Mouse (Mus musculus): ENCODE measurements around the gene Hist1h2bg. TPM values are rescaled to one million over a fixed set of nuclear protein-coding genes. Genes with fewer than 3 reads are reported as not detected.
A peak's percentile ranks its signal among the peaks of the same experiment; 100 is the strongest.

The Hist1h2bg gene
- polyA plus RNA-seq, 1 experiment from 2014 or later, result 6.5 TPM

DNA sequence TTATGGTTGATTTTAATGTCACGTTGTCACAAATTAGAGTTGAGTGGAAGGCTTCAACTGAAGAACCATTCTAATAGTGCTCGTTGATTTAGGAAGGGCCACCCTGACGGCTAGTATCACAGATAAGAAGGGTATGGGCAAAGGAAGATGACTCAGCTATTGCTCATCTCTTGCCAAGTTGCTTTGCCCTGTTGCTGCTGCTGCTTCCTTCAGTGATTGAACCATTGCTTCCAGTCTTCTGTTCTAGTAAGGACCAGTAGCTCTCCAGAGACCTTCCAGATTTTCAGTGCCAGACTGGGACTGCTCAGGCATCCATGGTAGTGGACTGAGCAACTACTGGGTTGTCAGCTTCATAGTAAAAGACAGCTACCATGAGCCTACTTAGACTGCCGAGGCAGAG is 38.0 kb downstream of the Hist1h2bg start:
- WGBS (ENCODE audit: insufficient replicate concordance), result 71% methylated on average over 4 of the region's 4 CpGs
- Histone ChIP-seq H3K27ac (ENCODE audit: low read depth, low read length) (no peak overlapping the region), H3K36me3 (ENCODE audit: control insufficient read depth, insufficient read depth, low read length) (no peaks in the 10 kb centered on the region), H3K4me1 (ENCODE audit: control insufficient read depth, insufficient read depth, low read length) (no peaks in the 10 kb centered on the region), H3K27me3 (ENCODE audit: control insufficient read depth, insufficient read depth, low read length) (no peaks in the 10 kb centered on the region), H3K4me3 (ENCODE audit: low read depth, low read length) (no peak overlapping the region), H3K9me3 (replicated peaks; ENCODE audit: control insufficient read depth, low read length) (no peaks in the 10 kb centered on the region), H3K9ac (ENCODE audit: low read depth, low read length) (no peak overlapping the region), H3K4me2 (no peak overlapping the region)
- ATAC-seq (replicated peaks; ENCODE audit: insufficient number of reproducible peaks, low FRiP score, low TSS enrichment), result no peak

DNA sequence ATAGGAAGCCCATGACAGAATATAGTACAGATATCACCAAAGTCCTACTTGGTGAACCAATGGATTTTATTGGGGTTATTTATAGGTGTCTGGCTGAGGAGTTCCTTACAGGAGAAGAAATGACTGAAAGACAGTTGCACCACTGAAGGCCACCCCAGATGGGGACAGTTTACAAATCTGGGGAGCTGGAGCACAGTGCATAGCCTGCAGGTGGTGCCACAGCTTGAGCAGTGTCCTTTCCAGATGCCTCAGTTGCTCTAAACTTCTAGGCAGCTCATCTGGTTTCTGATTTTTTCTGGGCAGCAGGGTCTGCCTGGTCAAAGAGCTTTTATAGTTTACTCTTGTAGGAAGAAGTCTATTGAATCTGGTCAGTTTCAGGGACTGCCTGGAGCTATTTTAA is 38.6 kb downstream of the Hist1h2bg start:
- no peak for ATAC-seq (replicated peaks; ENCODE audit: insufficient number of reproducible peaks, low FRiP score, low TSS enrichment)
- Histone ChIP-seq H3K4me2 (no peak overlapping the region), H3K4me3 (ENCODE audit: low read depth, low read length) (no peak overlapping the region), H3K4me1 (ENCODE audit: control insufficient read depth, insufficient read depth, low read length) (no peaks in the 10 kb centered on the region), H3K27me3 (ENCODE audit: control insufficient read depth, insufficient read depth, low read length) (no peaks in the 10 kb centered on the region), H3K27ac (ENCODE audit: low read depth, low read length) (no peak overlapping the region), H3K9me3 (replicated peaks; ENCODE audit: control insufficient read depth, low read length) (no peaks in the 10 kb centered on the region), H3K9ac (ENCODE audit: low read depth, low read length) (no peak overlapping the region), H3K36me3 (ENCODE audit: control insufficient read depth, insufficient read depth, low read length) (no peaks in the 10 kb centered on the region)

DNA sequence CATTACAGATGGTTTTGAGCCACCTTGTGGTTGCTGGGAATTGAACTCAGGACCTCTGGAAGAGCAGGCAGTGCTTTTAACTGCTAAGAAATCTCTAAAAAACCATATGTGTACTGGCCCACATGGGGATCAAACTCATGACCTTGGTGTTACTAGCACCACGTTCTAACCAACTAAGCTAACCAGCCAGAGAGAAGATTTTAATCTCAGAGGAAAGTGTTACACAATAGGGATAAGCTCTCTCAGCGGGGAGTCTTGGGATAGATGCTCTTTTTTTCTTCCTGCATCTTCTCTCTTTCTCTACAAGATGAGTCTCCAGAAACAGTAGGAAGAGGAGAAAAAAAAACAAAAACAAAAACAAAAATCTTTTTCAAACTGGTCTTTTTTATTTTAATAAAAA is 39.2 kb downstream of the Hist1h2bg start:
- no peaks in the 10 kb centered on the region for H3K27me3 ChIP-seq (ENCODE audit: control insufficient read depth, insufficient read depth, low read length)
- H3K9ac ChIP-seq (ENCODE audit: low read depth, low read length), result no peak overlapping the region
- no peaks in the 10 kb centered on the region for H3K36me3 ChIP-seq (ENCODE audit: control insufficient read depth, insufficient read depth, low read length)
- no peak overlapping the region for H3K27ac ChIP-seq (ENCODE audit: low read depth, low read length)
- 72% methylated on average over 2 of the region's 2 CpGs for WGBS (ENCODE audit: insufficient replicate concordance)
- H3K4me3 ChIP-seq (ENCODE audit: low read depth, low read length), result no peak overlapping the region
- H3K4me1 ChIP-seq (ENCODE audit: control insufficient read depth, insufficient read depth, low read length), result no peaks in the 10 kb centered on the region
- ATAC-seq (replicated peaks; ENCODE audit: insufficient number of reproducible peaks, low FRiP score, low TSS enrichment), result no peak
- no peak overlapping the region for H3K4me2 ChIP-seq
- no peaks in the 10 kb centered on the region for H3K9me3 ChIP-seq (replicated peaks; ENCODE audit: control insufficient read depth, low read length)

GRCm38 (mm10) chr13:23611638-23612037 is 40.4 kb downstream of the Hist1h2bg start:
- Histone ChIP-seq H3K27me3 (ENCODE audit: control insufficient read depth, insufficient read depth, low read length) (no peaks in the 10 kb centered on the region), H3K9ac (ENCODE audit: low read depth, low read length) (no peak overlapping the region), H3K4me2 (no peak overlapping the region), H3K4me1 (ENCODE audit: control insufficient read depth, insufficient read depth, low read length) (no peaks in the 10 kb centered on the region), H3K4me3 (ENCODE audit: low read depth, low read length) (no peak overlapping the region), H3K27ac (ENCODE audit: low read depth, low read length) (no peak overlapping the region), H3K9me3 (replicated peaks; ENCODE audit: control insufficient read depth, low read length) (no peaks in the 10 kb centered on the region), H3K36me3 (ENCODE audit: control insufficient read depth, insufficient read depth, low read length) (no peaks in the 10 kb centered on the region)
- WGBS (ENCODE audit: insufficient replicate concordance), result 88% methylated on average over 3 of the region's 3 CpGs
- no peak for ATAC-seq (replicated peaks; ENCODE audit: insufficient number of reproducible peaks, low FRiP score, low TSS enrichment)

DNA sequence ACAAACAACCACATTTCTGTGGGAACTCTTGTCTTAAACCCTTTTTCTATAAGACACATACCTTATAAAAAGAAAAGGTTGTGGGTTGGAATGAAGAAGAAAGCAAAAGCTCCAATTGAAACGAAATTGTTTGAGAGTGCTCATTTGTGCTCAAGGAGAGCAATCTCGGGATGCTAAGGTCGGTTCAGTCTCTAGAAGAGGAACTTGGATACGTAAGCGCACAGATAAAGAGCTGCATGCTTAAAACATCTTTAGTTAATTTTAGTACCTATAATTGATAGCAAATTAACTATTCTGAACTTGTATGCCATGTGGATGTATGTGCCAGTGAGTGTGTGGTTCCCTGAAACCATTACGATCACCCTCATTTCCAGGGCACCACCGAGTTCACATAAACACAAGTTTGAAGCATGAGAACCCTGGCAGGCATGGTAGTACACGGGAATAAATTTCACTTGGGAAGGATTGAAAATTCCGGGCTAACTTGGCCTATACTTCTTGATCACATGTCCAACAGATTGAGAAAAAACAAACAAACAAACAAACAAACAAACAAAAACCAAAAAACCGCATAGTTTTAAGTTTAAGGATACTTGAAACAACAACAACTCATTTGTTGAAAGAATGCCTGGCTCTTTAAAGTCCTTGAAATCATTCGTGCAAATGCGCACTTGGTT is 49.0 kb downstream of the Hist1h2bg start:
- WGBS (ENCODE audit: insufficient replicate concordance), result 49% methylated on average over 12 of the region's 12 CpGs
- no peak for ATAC-seq (replicated peaks; ENCODE audit: insufficient number of reproducible peaks, low FRiP score, low TSS enrichment)
- no peaks in the 10 kb centered on the region for H3K36me3 ChIP-seq (ENCODE audit: control insufficient read depth, insufficient read depth, low read length)

DNA sequence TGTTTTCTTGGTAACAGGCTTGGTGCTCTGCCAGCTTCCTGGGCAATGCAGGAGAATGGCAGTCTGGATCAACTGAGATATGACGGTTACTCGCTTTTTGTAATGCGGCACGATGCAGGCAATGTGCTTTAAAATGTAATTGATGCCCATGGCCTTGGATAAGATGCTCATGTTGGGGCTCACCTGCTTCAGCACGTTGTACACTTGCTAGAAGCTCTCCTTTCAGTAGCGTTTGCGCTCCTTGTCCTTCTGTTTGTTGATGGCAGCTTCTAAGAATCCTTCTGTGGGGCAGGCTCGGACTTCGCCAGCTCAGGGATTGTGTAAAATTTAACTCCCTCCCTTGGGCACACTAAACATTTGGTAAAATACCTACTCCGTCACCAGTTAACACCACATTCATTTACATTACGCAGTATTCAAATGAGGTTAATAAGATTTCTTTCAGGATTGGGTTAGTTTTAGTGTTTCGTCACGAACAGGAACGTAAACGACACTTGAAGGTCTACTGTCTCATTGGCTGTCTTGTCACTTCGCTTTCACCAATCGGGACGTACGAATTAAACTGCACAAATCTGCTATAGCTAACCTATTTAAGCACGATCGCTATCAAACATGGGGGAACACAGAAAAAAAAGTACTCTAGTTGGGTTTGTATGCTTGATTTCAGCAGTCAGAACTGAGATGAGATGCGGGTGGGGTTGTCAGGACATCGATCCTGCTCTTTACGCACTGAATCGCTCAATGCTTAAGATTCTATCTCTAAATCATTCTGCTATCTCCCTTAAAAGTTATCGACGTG is 49.7 kb downstream of the Hist1h2bg start, which contains the start of gene Hist1h2be:
TSS of gene Hist1h2be (minus strand) at position 392 of the 799 bp plus-strand sequence.
- Histone ChIP-seq H3K4me1 (ENCODE audit: control insufficient read depth, insufficient read depth, low read length) (peaks cover 4% of the 10 kb centered on the region; the same call in 1 of the 2 replicates), H3K9ac (ENCODE audit: low read depth, low read length) (peak within 1 kb of the TSS; percentile 96), H3K4me2 (peak within 1 kb of the TSS; percentile 98), H3K36me3 (ENCODE audit: control insufficient read depth, insufficient read depth, low read length) (no peaks in the 10 kb centered on the region), H3K27me3 (ENCODE audit: control insufficient read depth, insufficient read depth, low read length) (no peaks in the 10 kb centered on the region), H3K4me3 (ENCODE audit: low read depth, low read length) (peak within 1 kb of the TSS; percentile 76), H3K27ac (ENCODE audit: low read depth, low read length) (peak within 1 kb of the TSS; percentile 96), H3K9me3 (replicated peaks; ENCODE audit: control insufficient read depth, low read length) (no peaks in the 10 kb centered on the region)
- WGBS (ENCODE audit: insufficient replicate concordance), result under 1% methylated on average over 27 of the region's 27 CpGs
- peak; percentile 70 for ATAC-seq (replicated peaks; ENCODE audit: insufficient number of reproducible peaks, low FRiP score, low TSS enrichment)

More for the DNA sequence above, 49.0 kb downstream of the Hist1h2bg start:
- H3K9ac ChIP-seq (ENCODE audit: low read depth, low read length), result peak overlapping the region; percentile 96
- no peaks in the 10 kb centered on the region for H3K9me3 ChIP-seq (replicated peaks; ENCODE audit: control insufficient read depth, low read length)
- H3K4me1 ChIP-seq (ENCODE audit: control insufficient read depth, insufficient read depth, low read length), result peaks cover 4% of the 10 kb centered on the region; the same call in 1 of the 2 replicates
- peak overlapping the region; percentile 96 for H3K27ac ChIP-seq (ENCODE audit: low read depth, low read length)
- peak overlapping the region; percentile 76 for H3K4me3 ChIP-seq (ENCODE audit: low read depth, low read length)
- peak overlapping the region; percentile 98 for H3K4me2 ChIP-seq
- no peaks in the 10 kb centered on the region for H3K27me3 ChIP-seq (ENCODE audit: control insufficient read depth, insufficient read depth, low read length)

Small RNAs within 50 kb of the gene (microRNA-seq; reads per million reads assigned to microRNA genes)
- gene Gm44297 (ENCODE audit: borderline number of aligned reads), result 0.27 reads per million
- not detected for gene Gm44359 (ENCODE audit: borderline number of aligned reads)
- gene Gm44394 (ENCODE audit: borderline number of aligned reads), result not detected

Other genes starting within 250 kb of the Hist1h2bg start
- 43.4 and 43.7 TPM in 2 replicates for gene Zfp322a, start 202.2 kb upstream of the Hist1h2bg start, polyA plus RNA-seq (2014; fragmentation: Nextera tagmentation; extraction: Ambion mirVana)
- 8.9 and 9.8 TPM in 2 replicates for gene Abt1, start 147.5 kb upstream of the Hist1h2bg start, polyA plus RNA-seq (2014; fragmentation: Nextera tagmentation; extraction: Ambion mirVana)
- 0.97 and 1.7 TPM in 2 replicates for gene Btn1a1, start 105.5 kb upstream of the Hist1h2bg start, polyA plus RNA-seq (2014; fragmentation: Nextera tagmentation; extraction: Ambion mirVana)
- gene Btn2a2, start 82.5 kb upstream of the Hist1h2bg start, polyA plus RNA-seq (2014; fragmentation: Nextera tagmentation; extraction: Ambion mirVana), result 0.59 and 0.80 TPM in 2 replicates
- 2.1 and 3.4 TPM in 2 replicates for gene Hist1h4h, start 40.3 kb upstream of the Hist1h2bg start, polyA plus RNA-seq (2014; fragmentation: Nextera tagmentation; extraction: Ambion mirVana)
- gene Hist1h2af, start 37.5 kb upstream of the Hist1h2bg start, polyA plus RNA-seq (2014; fragmentation: Nextera tagmentation; extraction: Ambion mirVana), result 1.4 and 2.3 TPM in 2 replicates
- 2.8 and 3.1 TPM in 2 replicates for gene Hist1h3g, start 36.0 kb upstream of the Hist1h2bg start, polyA plus RNA-seq (2014; fragmentation: Nextera tagmentation; extraction: Ambion mirVana)
- gene Hist1h2bh, start 28.0 kb upstream of the Hist1h2bg start, polyA plus RNA-seq (2014; fragmentation: Nextera tagmentation; extraction: Ambion mirVana), result 0.43 and 0.66 TPM in 2 replicates
- gene Hist1h3f, start 27.3 kb upstream of the Hist1h2bg start, polyA plus RNA-seq (2014; fragmentation: Nextera tagmentation; extraction: Ambion mirVana), result 0.19 TPM in 1 of 2 replicates, not detected in the other
- not detected in 2 replicates for gene Hist1h4f, start 19.7 kb upstream of the Hist1h2bg start, polyA plus RNA-seq (2014; fragmentation: Nextera tagmentation; extraction: Ambion mirVana)
- 0.15 and 0.27 TPM in 2 replicates for gene Hist1h1d, start 18.1 kb upstream of the Hist1h2bg start, polyA plus RNA-seq (2014; fragmentation: Nextera tagmentation; extraction: Ambion mirVana)
- gene Hist1h3e, start 9.0 kb upstream of the Hist1h2bg start, polyA plus RNA-seq (2014; fragmentation: Nextera tagmentation; extraction: Ambion mirVana), result 2.6 and 3.0 TPM in 2 replicates
- gene Hist1h2ae, start 176 bp upstream of the Hist1h2bg start, polyA plus RNA-seq (2014; fragmentation: Nextera tagmentation; extraction: Ambion mirVana), result 27.6 and 34.5 TPM in 2 replicates
- 1.3 and 2.6 TPM in 2 replicates for gene Hist1h2bf, start 2.8 kb downstream of the Hist1h2bg start, polyA plus RNA-seq (2014; fragmentation: Nextera tagmentation; extraction: Ambion mirVana)
- 0.44 and 1.3 TPM in 2 replicates for gene Hist1h2ad, start 3.0 kb downstream of the Hist1h2bg start, polyA plus RNA-seq (2014; fragmentation: Nextera tagmentation; extraction: Ambion mirVana)
- gene Hist1h3d, start 4.4 kb downstream of the Hist1h2bg start, polyA plus RNA-seq (2014; fragmentation: Nextera tagmentation; extraction: Ambion mirVana), result 2.9 and 4.6 TPM in 2 replicates
- gene Hist1h4d, start 10.2 kb downstream of the Hist1h2bg start, polyA plus RNA-seq (2014; fragmentation: Nextera tagmentation; extraction: Ambion mirVana), result 42.3 and 51.7 TPM in 2 replicates
- 1.5 and 2.4 TPM in 2 replicates for gene Hist1h2be, start 49.7 kb downstream of the Hist1h2bg start, polyA plus RNA-seq (2014; fragmentation: Nextera tagmentation; extraction: Ambion mirVana)
- 8.4 and 11.1 TPM in 2 replicates for gene Hist1h1e, start 51.2 kb downstream of the Hist1h2bg start, polyA plus RNA-seq (2014; fragmentation: Nextera tagmentation; extraction: Ambion mirVana)
- 0.52 and 0.62 TPM in 2 replicates for gene Hist1h2ac, start 112.6 kb downstream of the Hist1h2bg start, polyA plus RNA-seq (2014; fragmentation: Nextera tagmentation; extraction: Ambion mirVana)
- 31.3 and 31.9 TPM in 2 replicates for gene Hist1h2bc, start 112.8 kb downstream of the Hist1h2bg start, polyA plus RNA-seq (2014; fragmentation: Nextera tagmentation; extraction: Ambion mirVana)
- gene Hist1h1t, start 124.4 kb downstream of the Hist1h2bg start, polyA plus RNA-seq (2014; fragmentation: Nextera tagmentation; extraction: Ambion mirVana), result not detected in 2 replicates
- gene Hist1h4c, start 127.1 kb downstream of the Hist1h2bg start, polyA plus RNA-seq (2014; fragmentation: Nextera tagmentation; extraction: Ambion mirVana), result 0.69 and 2.7 TPM in 2 replicates
- gene Hfe, start 139.5 kb downstream of the Hist1h2bg start, polyA plus RNA-seq (2014; fragmentation: Nextera tagmentation; extraction: Ambion mirVana), result 8.2 and 9.9 TPM in 2 replicates
- 24.6 TPM in 2 replicates for gene Hist1h1c, start 167.4 kb downstream of the Hist1h2bg start, polyA plus RNA-seq (2014; fragmentation: Nextera tagmentation; extraction: Ambion mirVana)
- 4.1 and 4.5 TPM in 2 replicates for gene Hist1h3c, start 174.2 kb downstream of the Hist1h2bg start, polyA plus RNA-seq (2014; fragmentation: Nextera tagmentation; extraction: Ambion mirVana)
- 1.2 and 2.7 TPM in 2 replicates for gene Hist1h2bb, start 175.3 kb downstream of the Hist1h2bg start, polyA plus RNA-seq (2014; fragmentation: Nextera tagmentation; extraction: Ambion mirVana)
- gene Hist1h2ab, start 179.7 kb downstream of the Hist1h2bg start, polyA plus RNA-seq (2014; fragmentation: Nextera tagmentation; extraction: Ambion mirVana), result 16.7 and 18.1 TPM in 2 replicates
- gene Hist1h3b, start 180.9 kb downstream of the Hist1h2bg start, polyA plus RNA-seq (2014; fragmentation: Nextera tagmentation; extraction: Ambion mirVana), result 2.7 and 3.7 TPM in 2 replicates
- 2.2 and 2.7 TPM in 2 replicates for gene Hist1h4b, start 185.6 kb downstream of the Hist1h2bg start, polyA plus RNA-seq (2014; fragmentation: Nextera tagmentation; extraction: Ambion mirVana)
- 1.0 TPM in 1 of 2 replicates, not detected in the other for gene Hist1h4a, start 189.8 kb downstream of the Hist1h2bg start, polyA plus RNA-seq (2014; fragmentation: Nextera tagmentation; extraction: Ambion mirVana)
- gene Hist1h3a, start 191.0 kb downstream of the Hist1h2bg start, polyA plus RNA-seq (2014; fragmentation: Nextera tagmentation; extraction: Ambion mirVana), result 2.5 and 4.0 TPM in 2 replicates
- gene Hist1h1a, start 192.3 kb downstream of the Hist1h2bg start, polyA plus RNA-seq (2014; fragmentation: Nextera tagmentation; extraction: Ambion mirVana), result 0.31 and 0.67 TPM in 2 replicates
- gene Trim38, start 198.5 kb downstream of the Hist1h2bg start, polyA plus RNA-seq (2014; fragmentation: Nextera tagmentation; extraction: Ambion mirVana), result 0.24 TPM in 1 of 2 replicates, not detected in the other
- gene Slc17a2, start 235.6 kb downstream of the Hist1h2bg start, polyA plus RNA-seq (2014; fragmentation: Nextera tagmentation; extraction: Ambion mirVana), result not detected in 2 replicates